Mouse (Mus musculus) MEL (cell line): ENCODE data around the gene Gli3. TPM values are rescaled to one million over a fixed set of nuclear protein-coding genes. Genes with fewer than 3 reads are reported as not detected.

Source experiments
- DNase-seq: peaks from one replicate; pipeline ENCODE4 v3.0.0; 2011; ENCODE audit warnings: low read depth, low spot score
- H3K27ac ChIP-seq: 2 replicates; pipeline ENCODE4 v1.5.1; 2012; ENCODE audit warnings: low read depth, mild to moderate bottlenecking, control low read depth, low read length, moderate library complexity; ENCODE audit not compliant: control insufficient read depth
- H3K27me3 ChIP-seq, 2 experiments: fragments of 150-350 bp in 1 of 2; sonication (generic) in 1 of 2; 2 replicates each; pipeline ENCODE4 v1.6.1; 2012; ENCODE audit warnings: low read length in 2 of 2, mild to moderate bottlenecking in 2 of 2, improper control_type of control experiment in 1 of 2, moderate library complexity in 1 of 2; ENCODE audit not compliant: insufficient read depth in 2 of 2, control insufficient read depth in 1 of 2
- H3K36me3 ChIP-seq, 2 experiments: 2 replicates each; pipeline ENCODE4 v1.6.1; 2012 to 2014; ENCODE audit warnings: low read length in 2 of 2, improper control_type of control experiment in 1 of 2, inconsistent platforms in 1 of 2, mild to moderate bottlenecking in 1 of 2; ENCODE audit not compliant: insufficient read depth in 2 of 2, control insufficient read depth in 1 of 2
- H3K4me1 ChIP-seq, 2 experiments: fragments of 150-350 bp in 1 of 2; sonication (generic) in 1 of 2; 2 replicates each; pipeline ENCODE4 v1.6.1; 2012; ENCODE audit warnings: low read length in 2 of 2, improper control_type of control experiment in 1 of 2, mild to moderate bottlenecking in 1 of 2; ENCODE audit not compliant: insufficient read depth in 2 of 2, control insufficient read depth in 1 of 2
- H3K4me3 ChIP-seq, 2 experiments: fragments of 150-350 bp in 1 of 2; sonication (generic) in 1 of 2; 2 replicates each; pipeline ENCODE4 v1.5.1; 2012; ENCODE audit warnings: low read depth in 2 of 2, low read length in 2 of 2, mild to moderate bottlenecking in 2 of 2, moderate library complexity in 2 of 2, control low read depth in 1 of 2, improper control_type of control experiment in 1 of 2; ENCODE audit not compliant: control insufficient read depth in 1 of 2, insufficient read depth in 1 of 2
- H3K79me2 ChIP-seq: 2 replicates; pipeline ENCODE4 v1.6.1; 2012; ENCODE audit warnings: mild to moderate bottlenecking, low read length, moderate library complexity; ENCODE audit not compliant: control insufficient read depth, poor library complexity, insufficient read depth
- H3K9ac ChIP-seq: 2 replicates; pipeline ENCODE4 v1.6.1; 2012; ENCODE audit warnings: low read depth, mild to moderate bottlenecking, control low read depth, low read length, moderate library complexity; ENCODE audit not compliant: control insufficient read depth, poor library complexity, severe bottlenecking
- H3K9me3 ChIP-seq: fragments of 150-350 bp; sonication (generic); replicated peaks from 2 replicates; pipeline ENCODE4 v1.6.1; 2012; ENCODE audit warnings: mild to moderate bottlenecking, low read length, improper control_type of control experiment, moderate library complexity; ENCODE audit not compliant: insufficient read depth
- BHLHE40 ChIP-seq: IDR thresholded peaks from 2 replicates; pipeline ENCODE4 v1.6.1; 2012; ENCODE audit warnings: low read depth, mild to moderate bottlenecking, inconsistent platforms, low read length, improper control_type of control experiment, borderline replicate concordance
- CHD1 ChIP-seq: IDR thresholded peaks from 2 replicates; pipeline ENCODE4 v1.6.1; 2012; ENCODE audit warnings: low read depth, mild to moderate bottlenecking, inconsistent platforms, low read length, improper control_type of control experiment
- E2F4 ChIP-seq: IDR thresholded peaks from 2 replicates; pipeline ENCODE4 v1.6.1; 2011; ENCODE audit warnings: low read depth, low read length, improper control_type of control experiment, borderline replicate concordance
- ELF1 ChIP-seq: IDR thresholded peaks from 2 replicates; pipeline ENCODE4 v1.6.1; 2014; ENCODE audit warnings: low read depth, mild to moderate bottlenecking, inconsistent platforms, low read length, improper control_type of control experiment, moderate library complexity
- GABPA ChIP-seq: IDR thresholded peaks from 2 replicates; pipeline ENCODE4 v1.6.1; 2012; ENCODE audit warnings: low read depth, mild to moderate bottlenecking, inconsistent platforms, low read length, improper control_type of control experiment, moderate library complexity
- GATA1 ChIP-seq: IDR thresholded peaks from 2 replicates; pipeline ENCODE4 v1.6.1; 2011; ENCODE audit warnings: low read depth, low read length, improper control_type of control experiment
- HCFC1 ChIP-seq: IDR thresholded peaks from 2 replicates; pipeline ENCODE4 v1.6.1; 2012; ENCODE audit warnings: low read depth, mild to moderate bottlenecking, inconsistent platforms, low read length, improper control_type of control experiment, moderate library complexity
- MAFK ChIP-seq: IDR thresholded peaks from 2 replicates; pipeline ENCODE4 v1.6.1; 2011; ENCODE audit warnings: low read depth, mild to moderate bottlenecking, low read length, improper control_type of control experiment, borderline replicate concordance
- MEF2A ChIP-seq: IDR thresholded peaks from 2 replicates; pipeline ENCODE4 v1.6.1; 2014; ENCODE audit warnings: low read depth, mild to moderate bottlenecking, inconsistent platforms, low read length, improper control_type of control experiment; ENCODE audit not compliant: poor library complexity, insufficient replicate concordance, severe bottlenecking; ENCODE audit errors: extremely low read depth
- MXI1 ChIP-seq: IDR thresholded peaks from 2 replicates; pipeline ENCODE4 v1.6.1; 2011; ENCODE audit warnings: mild to moderate bottlenecking, low read depth, low read length, improper control_type of control experiment
- MYC ChIP-seq: IDR thresholded peaks from 2 replicates; pipeline ENCODE4 v1.6.1; 2011; ENCODE audit warnings: low read depth, mild to moderate bottlenecking, low read length, improper control_type of control experiment, moderate library complexity
- POLR2A ChIP-seq, 2 experiments: IDR thresholded peaks; 2 replicates each; pipeline ENCODE4 v1.6.1; 2011 to 2012; ENCODE audit warnings: low read length in 2 of 2, mild to moderate bottlenecking in 2 of 2, control low read depth in 1 of 2, improper control_type of control experiment in 1 of 2, low read depth in 1 of 2, moderate library complexity in 1 of 2; ENCODE audit not compliant: control insufficient read depth in 1 of 2, insufficient read depth in 1 of 2, poor library complexity in 1 of 2
- POLR2AphosphoS5 ChIP-seq: IDR thresholded peaks from 2 replicates; pipeline ENCODE4 v1.6.1; 2012; ENCODE audit warnings: low read depth, borderline replicate concordance, mild to moderate bottlenecking, inconsistent platforms, low read length, moderate library complexity, mixed read lengths
- RAD21 ChIP-seq: IDR thresholded peaks from 2 replicates; pipeline ENCODE4 v1.6.1; 2011; ENCODE audit warnings: mild to moderate bottlenecking, low read depth, low read length, improper control_type of control experiment
- RCOR1 ChIP-seq: IDR thresholded peaks from 2 replicates; pipeline ENCODE4 v1.6.1; 2012; ENCODE audit warnings: low read depth, mild to moderate bottlenecking, inconsistent platforms, low read length, improper control_type of control experiment
- SMC3 ChIP-seq: IDR thresholded peaks from 2 replicates; pipeline ENCODE4 v1.6.1; 2011; ENCODE audit warnings: low read depth, low read length, improper control_type of control experiment
- TAL1 ChIP-seq: IDR thresholded peaks from 2 replicates; pipeline ENCODE4 v1.6.1; 2012; ENCODE audit warnings: mild to moderate bottlenecking, inconsistent platforms, low read length, moderate library complexity, mixed read lengths
- UBTF ChIP-seq: IDR thresholded peaks from 2 replicates; pipeline ENCODE4 v1.6.1; 2012; ENCODE audit warnings: low read depth, mild to moderate bottlenecking, inconsistent platforms, low read length, improper control_type of control experiment, moderate library complexity, borderline replicate concordance; ENCODE audit not compliant: insufficient read depth
- USF1 ChIP-seq: IDR thresholded peaks from 2 replicates; pipeline ENCODE4 v1.6.1; 2014; ENCODE audit warnings: low read depth, mild to moderate bottlenecking, inconsistent platforms, low read length, improper control_type of control experiment, moderate library complexity
- ZMIZ1 ChIP-seq: IDR thresholded peaks from 2 replicates; pipeline ENCODE4 v1.6.1; 2012; ENCODE audit warnings: low read depth, mild to moderate bottlenecking, inconsistent platforms, low read length, improper control_type of control experiment, moderate library complexity
- ZNF384 ChIP-seq: IDR thresholded peaks from 2 replicates; pipeline ENCODE4 v1.6.1; 2012; ENCODE audit warnings: low read depth, mild to moderate bottlenecking, inconsistent platforms, low read length, improper control_type of control experiment
- polyA plus RNA-seq, 2 experiments: library from polyadenylated mRNA; stranded (reverse) in 1 of 2; unstranded in 1 of 2; fragments of >175 nt in 1 of 2; fragments of >200 nt in 1 of 2; gene quantifications; 2 replicates each; pipeline versions ENCODE4 v1.2.1 to v1.2.4; 2012; ENCODE audit warnings: low replicate concordance in 2 of 2, low read depth in 1 of 2; ENCODE audit not compliant: insufficient read length in 2 of 2, insufficient read depth in 1 of 2, missing spikeins in 1 of 2
- total RNA-seq: library from RNA; depleted of rRNA; stranded (reverse); fragments of 300-350 nt; gene quantifications from 2 replicates; pipeline ENCODE4 v1.2.3, GENCODE M21; 2012

The Gli3 gene
- total and polyA plus RNA-seq, 3 experiments, result not detected

DNA sequence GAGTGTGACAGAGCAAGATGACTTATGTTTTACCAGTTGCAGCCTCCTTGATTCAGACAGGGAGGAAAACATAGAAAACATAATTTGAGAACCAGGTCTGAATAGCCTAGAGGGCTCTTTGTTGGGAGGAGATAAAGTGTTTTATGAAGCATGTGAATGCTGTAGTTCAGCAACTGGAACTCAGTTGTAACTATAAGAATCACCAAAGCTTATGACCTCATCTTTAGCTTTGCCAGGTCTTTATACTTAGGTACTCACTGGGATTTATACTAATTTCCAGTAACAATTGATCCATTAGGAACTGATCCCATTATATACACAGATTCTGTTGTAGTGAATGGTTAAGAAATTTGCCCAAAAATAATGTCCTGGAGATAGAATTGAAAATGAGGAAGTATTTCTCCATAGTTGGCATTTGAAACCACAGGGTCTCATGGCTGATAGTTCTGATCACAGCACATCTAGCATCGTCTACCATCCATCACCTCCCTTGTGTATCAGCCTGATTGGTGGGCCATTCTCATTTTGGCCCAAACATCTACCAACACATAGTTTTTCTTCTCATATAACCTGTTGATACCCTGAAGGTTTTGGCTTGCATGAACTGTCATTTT is 259.8 kb downstream of the Gli3 start:
- TF ChIP-seq POLR2A (IDR thresholded peaks at IDR 0.05; ENCODE audit: control insufficient read depth in 1 of 2, insufficient read depth in 1 of 2, low read depth in 1 of 2, low read length in 2 of 2, poor library complexity in 1 of 2) (no peak), HCFC1 (no peak), ZMIZ1 (no peak), CHD1 (no peak)
- TF ChIP-seq, all 39 proteins: peak for 0
- Histone ChIP-seq H3K9ac (no peak overlapping the region), H3K9me3 (no peaks in the 10 kb centered on the region), H3K4me3 (no peak overlapping the region), H3K36me3 (no peaks in the 10 kb centered on the region), H3K27me3 (no peaks in the 10 kb centered on the region), H3K4me1 (no peaks in the 10 kb centered on the region), H3K27ac (no peak overlapping the region), H3K79me2 (no peaks in the 10 kb centered on the region)
- no peak for DNase-seq

DNA sequence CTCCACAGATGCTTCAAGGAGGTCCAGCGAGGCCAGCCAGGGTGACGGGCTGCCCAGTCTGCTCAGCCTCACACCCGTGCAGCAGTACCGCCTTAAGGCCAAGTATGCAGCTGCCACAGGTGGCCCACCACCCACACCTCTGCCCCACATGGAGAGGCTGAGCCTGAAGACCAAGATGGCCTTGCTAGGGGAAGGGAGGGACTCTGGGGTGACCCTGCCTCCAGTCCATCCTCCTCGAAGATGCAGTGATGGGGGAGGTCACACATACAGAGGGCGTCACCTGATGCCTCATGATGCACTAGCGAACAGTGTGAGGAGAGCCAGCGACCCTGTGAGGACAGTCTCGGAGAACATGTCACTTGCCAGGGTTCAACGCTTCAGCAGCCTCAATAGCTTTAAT is 261.7 kb downstream of the Gli3 start:
- H3K4me1 ChIP-seq, result no peaks in the 10 kb centered on the region
- H3K79me2 ChIP-seq, result no peaks in the 10 kb centered on the region
- TF ChIP-seq USF1 (no peak), RCOR1 (no peak), MYC (no peak), MXI1 (no peak), TAL1 (no peak), POLR2AphosphoS5 (no peak), ELF1 (no peak), GATA1 (no peak), HCFC1 (no peak), GABPA (no peak), ZNF384 (no peak), CHD1 (no peak), BHLHE40 (no peak), MEF2A (no peak), SMC3 (no peak), MAFK (no peak), UBTF (no peak), E2F4 (no peak), RAD21 (no peak)
- no peak overlapping the region for H3K27ac ChIP-seq
- no peaks in the 10 kb centered on the region for H3K9me3 ChIP-seq
- no peak for DNase-seq
- H3K4me3 ChIP-seq, result no peak overlapping the region
- H3K36me3 ChIP-seq, result no peaks in the 10 kb centered on the region
- no peak overlapping the region for H3K9ac ChIP-seq
- H3K27me3 ChIP-seq, result no peaks in the 10 kb centered on the region
